Mouse (Mus musculus): ENCODE results near the gene Man1a.

DNA sequence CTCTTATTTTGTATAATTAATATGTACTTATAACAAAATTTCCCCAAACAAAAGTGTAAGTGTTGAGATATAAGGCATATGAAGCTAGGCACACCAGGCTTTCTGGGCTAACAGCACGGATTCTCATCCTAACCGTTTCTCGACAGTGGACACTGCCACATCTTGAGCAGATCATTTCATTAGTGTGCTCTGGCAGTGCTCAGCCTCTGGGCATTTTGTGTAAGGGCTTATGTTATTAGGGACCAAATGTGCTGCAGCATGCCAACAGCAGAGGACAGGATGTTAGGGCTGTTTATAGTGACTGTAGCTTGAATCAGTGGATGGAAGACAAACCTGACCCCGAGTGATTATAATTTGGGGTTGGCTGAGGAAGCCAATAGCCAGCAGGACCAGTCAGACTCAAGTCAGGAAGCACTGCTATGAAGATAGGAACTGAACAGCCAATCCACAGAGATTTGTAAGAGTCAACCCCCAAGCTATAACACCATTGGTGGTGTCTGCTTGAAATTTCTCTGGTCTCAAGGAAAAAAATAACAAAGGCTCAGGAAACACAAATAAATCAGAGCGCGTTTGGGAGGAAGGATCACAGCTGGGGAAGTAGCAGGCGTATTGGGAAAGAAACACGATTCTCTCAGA is 161.3 kb downstream of the Man1a start:
- no peak for TF ChIP-seq POLR2A (IDR thresholded peaks at IDR 0.05; ENCODE audit: insufficient read depth, low read depth, low read length)
- TF ChIP-seq CTCF (IDR thresholded peaks at IDR 0.05) = no peak
- TF ChIP-seq EP300 (IDR thresholded peaks at IDR 0.05; ENCODE audit: insufficient read depth, low read depth, low read length) = no peak

All from heart, adult 2 months (tissue).